Mouse (Mus musculus): ENCODE results near the gene Mecom. TPM values are rescaled to one million over a fixed set of nuclear protein-coding genes. Genes with fewer than 3 reads are reported as not detected.

Gene Mecom
- total RNA-seq, 4 experiments from 2014 or later: 3.4 to 6.2 (median 5.2) TPM

- DNase-seq (ENCODE audit: low spot score in 2 of 2): no peak
Measured at GRCm38 (mm10) chr3:30154390-30154789, 393.4 kb downstream of the Mecom start.

GRCm38 (mm10) chr3:30153923-30154331 lies 393.9 kb downstream of the Mecom start:
- no peak for DNase-seq (ENCODE audit: low spot score in 2 of 2)

GRCm38 (mm10) chr3:30150071-30150470 lies 397.7 kb downstream of the Mecom start:
- no peak for DNase-seq (ENCODE audit: low spot score in 2 of 2)

- no peak for DNase-seq (ENCODE audit: low spot score in 2 of 2)
Measured at GRCm38 (mm10) chr3:30148378-30149079, 399.3 kb downstream of the Mecom start.

- DNase-seq (ENCODE audit: low spot score in 2 of 2): no peak
Measured at GRCm38 (mm10) chr3:30145051-30145450, 402.8 kb downstream of the Mecom start.

GRCm38 (mm10) chr3:30143961-30144411 lies 403.8 kb downstream of the Mecom start:
- DNase-seq (ENCODE audit: low spot score in 2 of 2): no peak

- no peak for DNase-seq (ENCODE audit: low spot score in 2 of 2)
Measured at GRCm38 (mm10) chr3:30143440-30143839, 404.4 kb downstream of the Mecom start.

- no peak for DNase-seq (ENCODE audit: low spot score in 2 of 2)
Measured at GRCm38 (mm10) chr3:30140349-30140748, 407.5 kb downstream of the Mecom start.

- peak in 1 of 2 experiments; percentile 11 for DNase-seq (ENCODE audit: low spot score in 2 of 2)
Measured at GRCm38 (mm10) chr3:30139678-30140077, 408.1 kb downstream of the Mecom start.

GRCm38 (mm10) chr3:30138588-30138987 lies 409.2 kb downstream of the Mecom start:
- no peak for DNase-seq (ENCODE audit: low spot score in 2 of 2)

GRCm38 (mm10) chr3:30135857-30136256 lies 412.0 kb downstream of the Mecom start:
- DNase-seq (ENCODE audit: low spot score in 2 of 2): no peak

- no peak for DNase-seq (ENCODE audit: low spot score in 2 of 2)
Measured at GRCm38 (mm10) chr3:30135119-30135518, 412.7 kb downstream of the Mecom start.

GRCm38 (mm10) chr3:30132981-30133380 lies 414.8 kb downstream of the Mecom start:
- no peak for DNase-seq (ENCODE audit: low spot score in 2 of 2)

GRCm38 (mm10) chr3:30132370-30132769 lies 415.4 kb downstream of the Mecom start:
- no peak for DNase-seq (ENCODE audit: low spot score in 2 of 2)

- no peak for DNase-seq (ENCODE audit: low spot score in 2 of 2)
Measured at GRCm38 (mm10) chr3:30130495-30130894, 417.3 kb downstream of the Mecom start.

- DNase-seq (ENCODE audit: low spot score in 2 of 2): no peak
Measured at GRCm38 (mm10) chr3:30122618-30123017, 425.2 kb downstream of the Mecom start.

- DNase-seq (ENCODE audit: low spot score in 2 of 2): no peak
Measured at GRCm38 (mm10) chr3:30120790-30121512, 426.9 kb downstream of the Mecom start.

- DNase-seq (ENCODE audit: low spot score in 2 of 2): no peak
Measured at GRCm38 (mm10) chr3:30118594-30119297, 429.1 kb downstream of the Mecom start.

GRCm38 (mm10) chr3:30113249-30113770 lies 434.5 kb downstream of the Mecom start:
- DNase-seq (ENCODE audit: low spot score in 2 of 2): no peak

- DNase-seq (ENCODE audit: low spot score in 2 of 2): no peak
Measured at GRCm38 (mm10) chr3:30107945-30108670, 439.7 kb downstream of the Mecom start.

- no peak for DNase-seq (ENCODE audit: low spot score in 2 of 2)
Measured at GRCm38 (mm10) chr3:30106481-30106880, 441.3 kb downstream of the Mecom start.
